Mouse (Mus musculus): ENCODE results near the gene Eya4.

The Eya4 gene

GRCm38 (mm10) chr10:23063637-23064036, 286.9 kb downstream of the Eya4 start:
- no peak for DNase-seq (ENCODE audit: low spot score in 2 of 2)

DNA sequence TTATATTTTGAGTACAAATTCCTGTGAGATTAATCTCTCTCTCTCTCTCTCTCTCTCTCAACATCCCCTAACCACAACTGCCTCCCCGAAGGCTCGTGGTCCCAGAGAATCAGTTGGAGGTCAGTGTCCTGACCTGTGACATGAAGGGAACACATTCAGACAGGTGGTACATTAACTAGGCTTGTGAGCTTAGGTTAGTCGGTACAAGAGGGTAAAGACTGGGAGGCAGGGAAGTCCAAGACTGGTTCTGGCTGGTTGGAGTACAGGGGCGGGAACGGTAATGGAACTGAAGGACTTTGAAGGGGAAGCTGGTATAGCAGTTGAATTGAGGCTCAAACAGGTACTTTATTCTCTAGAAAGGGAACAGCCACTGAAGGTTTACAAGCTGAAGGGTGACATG, 287.9 kb downstream of the Eya4 start:
- DNase-seq (ENCODE audit: low spot score in 2 of 2): no peak

DNA sequence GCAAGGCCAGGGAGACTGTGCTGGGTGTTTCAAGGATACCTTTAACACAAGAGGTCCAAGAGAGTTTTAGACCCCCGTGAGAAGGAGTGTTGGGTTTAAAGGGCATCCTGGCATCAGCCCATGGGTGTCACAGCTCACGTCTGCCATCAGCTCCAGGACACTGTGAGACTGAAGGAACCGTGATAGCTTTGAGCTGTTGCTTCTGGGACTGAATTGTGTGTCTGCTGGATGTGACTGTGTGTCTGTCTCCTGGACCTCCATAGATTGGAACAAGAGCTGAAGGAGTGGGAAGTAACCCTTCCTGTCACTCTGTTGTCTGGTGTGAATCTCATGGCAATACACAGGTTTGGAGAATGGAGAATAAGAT, 289.9 kb downstream of the Eya4 start:
- no peak for DNase-seq (ENCODE audit: low spot score in 2 of 2)

DNA sequence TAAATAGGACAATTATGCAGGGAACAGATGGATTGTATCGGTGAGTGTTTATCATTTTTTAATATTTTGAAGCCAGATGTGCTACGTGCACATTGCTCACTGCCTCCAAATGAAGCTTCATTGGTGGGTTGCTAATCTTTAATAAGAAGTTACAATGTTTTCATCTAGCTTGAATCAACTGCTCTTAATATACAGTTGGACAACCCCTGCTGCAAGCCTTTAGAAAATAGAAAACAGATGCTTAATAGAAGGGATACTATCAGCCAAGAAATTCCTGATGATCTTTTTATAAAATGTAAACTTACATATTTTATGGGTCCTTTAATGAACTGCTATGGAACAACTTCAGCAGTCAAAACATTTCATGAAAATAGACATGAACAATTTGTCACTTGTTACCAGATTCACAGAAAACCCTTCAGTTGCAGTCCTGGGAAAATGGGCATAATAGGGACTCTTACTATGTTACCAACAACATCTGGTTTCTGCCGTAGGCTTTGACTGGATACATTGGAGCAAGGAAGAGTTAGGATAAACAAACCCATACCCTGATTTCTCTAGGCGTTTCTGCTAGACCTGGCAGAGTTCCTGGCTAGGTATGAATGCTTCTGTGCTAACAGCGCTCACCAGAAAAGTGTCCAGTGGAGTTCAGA, 290.4 kb downstream of the Eya4 start:
- DNase-seq (ENCODE audit: low spot score in 2 of 2): no peak

DNA sequence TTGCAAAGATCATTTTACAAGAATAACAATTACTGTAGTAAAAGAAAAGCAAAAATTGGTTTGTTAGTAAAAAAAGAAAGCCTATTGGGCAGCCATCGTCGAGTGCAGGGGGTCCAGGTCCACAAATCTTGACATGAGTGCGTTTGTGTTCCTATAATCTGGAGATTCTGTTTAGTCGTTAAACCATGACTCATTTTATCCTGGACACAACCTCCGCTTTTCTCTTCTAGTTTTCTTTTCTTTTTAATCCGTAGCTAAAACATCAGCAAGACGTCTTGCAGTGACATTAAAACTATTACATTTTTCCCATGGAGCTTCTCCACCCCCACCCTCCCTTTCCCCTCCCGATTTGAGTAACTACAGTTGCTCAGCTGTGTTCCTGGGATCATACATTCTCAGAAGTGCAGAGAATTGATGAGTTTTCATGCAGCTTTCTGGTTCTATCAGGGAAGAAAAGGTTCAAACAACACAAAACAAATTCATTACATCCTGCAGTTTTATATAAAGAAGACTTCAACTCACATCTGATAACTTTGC, 297.1 kb downstream of the Eya4 start:
- no peak for DNase-seq (ENCODE audit: low spot score in 2 of 2)

Data from thymus, postnatal 10 days (tissue).